Mouse (Mus musculus) spleen, adult 2 months (tissue): ENCODE results near the gene Iscu.

Experiments used
- CTCF ChIP-seq: fragments of 200-500 bp; IDR thresholded peaks from 2 replicates; pipeline ENCODE4 v1.5.1; 2011; ENCODE audit warnings: mild to moderate bottlenecking, inconsistent platforms; ENCODE audit not compliant: insufficient read depth, insufficient read length, insufficient replicate concordance; ENCODE audit errors: extremely low read depth
- POLR2A ChIP-seq: fragments of 200-500 bp; IDR thresholded peaks from 2 replicates; pipeline ENCODE4 v1.6.1; 2011; ENCODE audit warnings: low read depth, low read length, inconsistent platforms

DNA sequence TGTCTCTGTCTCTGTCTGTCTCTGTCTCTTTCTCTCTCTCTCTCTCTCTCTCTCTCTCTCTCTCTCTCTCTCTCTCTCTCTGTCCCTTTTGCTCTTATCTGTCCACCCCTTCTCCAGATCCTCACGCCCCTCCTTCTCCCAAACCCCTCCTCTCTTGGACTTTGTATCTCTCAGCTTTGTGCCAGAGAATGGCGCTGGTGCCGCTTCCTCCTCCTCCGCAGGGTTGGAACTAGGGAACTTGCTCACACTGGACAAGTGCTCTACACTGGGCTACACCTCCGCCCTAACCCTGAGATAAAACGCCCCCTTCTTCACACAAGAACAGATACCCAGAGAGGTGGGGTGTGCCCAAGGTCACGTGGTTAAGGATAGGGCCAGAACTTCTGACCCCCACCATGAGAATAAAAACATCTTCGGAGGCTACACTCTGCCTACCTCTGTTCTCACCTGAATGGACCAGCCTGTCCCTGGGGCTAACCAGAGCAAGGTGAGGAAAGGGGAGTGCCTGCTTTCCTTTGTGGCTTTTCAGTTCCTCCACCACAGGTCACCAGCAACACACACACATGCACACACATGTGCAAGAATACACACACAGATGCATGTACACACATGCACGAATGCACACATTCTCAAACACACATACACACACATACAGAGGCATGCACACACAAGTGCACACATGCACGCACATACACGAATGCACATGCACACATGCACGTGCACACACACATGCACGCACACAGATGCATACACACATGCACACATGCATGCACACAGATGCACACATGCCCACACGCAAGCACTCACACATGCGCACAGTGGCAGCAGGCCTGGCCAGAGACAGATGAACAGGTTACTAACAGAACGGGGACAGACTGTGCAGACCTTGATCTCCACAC is 18.9 kb downstream of the Iscu start:
- TF ChIP-seq CTCF (no peak), POLR2A (no peak)
